Mouse (Mus musculus) forebrain, embryonic 13.5 days (tissue): ENCODE results near the gene Nelfcd. TPM values are rescaled to one million over a fixed set of nuclear protein-coding genes. Genes with fewer than 3 reads are reported as not detected.

ENCODE experiments used
- ATAC-seq: fragments of 200-750 bp; cut with Nextera tagmentation; 2 replicates; pipeline ENCODE4 v1.8.0; 2017
- H3K27ac ChIP-seq: fragments of 300-500 bp; sonication (generic); 2 replicates; pipeline ENCODE4 v1.5.1; 2015; ENCODE audit warnings: inconsistent platforms, mild to moderate bottlenecking, moderate library complexity
- H3K27me3 ChIP-seq: fragments of 300-500 bp; sonication (generic); 2 replicates; pipeline ENCODE4 v1.6.1; 2015; ENCODE audit warnings: mild to moderate bottlenecking, inconsistent platforms
- H3K36me3 ChIP-seq: fragments of 300-500 bp; sonication (generic); 2 replicates; pipeline ENCODE4 v1.6.1; 2015; ENCODE audit warnings: mild to moderate bottlenecking, inconsistent platforms; ENCODE audit not compliant: poor library complexity, severe bottlenecking
- H3K4me1 ChIP-seq: fragments of 300-500 bp; sonication (generic); 2 replicates; pipeline ENCODE4 v1.6.1; 2015; ENCODE audit warnings: inconsistent platforms
- H3K4me2 ChIP-seq: fragments of 300-500 bp; sonication (generic); 2 replicates; pipeline ENCODE4 v1.6.1; 2015; ENCODE audit warnings: inconsistent platforms, mild to moderate bottlenecking, moderate library complexity
- H3K4me3 ChIP-seq: fragments of 300-500 bp; sonication (generic); 2 replicates; pipeline ENCODE4 v1.5.1; 2015; ENCODE audit warnings: mild to moderate bottlenecking, inconsistent platforms
- H3K9ac ChIP-seq: fragments of 300-500 bp; sonication (generic); 2 replicates; pipeline ENCODE4 v1.6.1; 2015; ENCODE audit warnings: mild to moderate bottlenecking, inconsistent platforms
- H3K9me3 ChIP-seq: fragments of 300-500 bp; sonication (generic); replicated peaks from 2 replicates; pipeline ENCODE4 v1.6.1; 2016; ENCODE audit warnings: inconsistent platforms
- WGBS: fragments of 180-500 bp; shearing (Covaris S2); methylation state at CpG from one replicate; pipeline ENCODE4 v1.1.7; 2015; 5-methylcytosine and 5-hydroxymethylcytosine counted together
- polyA plus RNA-seq: library from polyadenylated mRNA; unstranded; fragments of >200 nt; fragmentation: Nextera tagmentation; extraction: Ambion mirVana; gene quantifications from 2 replicates; pipeline ENCODE4 v1.2.1, GENCODE M21; 2015

The Nelfcd gene
- polyA plus RNA-seq, 1 experiment from 2014 or later = 131 TPM

- no peak overlapping the region for H3K9ac ChIP-seq
- ATAC-seq = no peak
- no peak overlapping the region for H3K4me3 ChIP-seq
- H3K36me3 ChIP-seq = peaks cover 67% of the 10 kb centered on the region
- 87% methylated on average over 6 of the region's 6 CpGs for WGBS
- H3K27ac ChIP-seq = no peak overlapping the region
- no peaks in the 10 kb centered on the region for H3K27me3 ChIP-seq
- no peak overlapping the region for H3K4me2 ChIP-seq
- H3K9me3 ChIP-seq = no peaks in the 10 kb centered on the region
- H3K4me1 ChIP-seq = peaks cover 12% of the 10 kb centered on the region
Measured at GRCm38 (mm10) chr2:174421107-174421506, 5.5 kb downstream of the Nelfcd start.

GRCm38 (mm10) chr2:174424301-174425085 is 8.9 kb downstream of the Nelfcd start:
- ATAC-seq = no peak
- H3K9me3 ChIP-seq = no peaks in the 10 kb centered on the region
- H3K36me3 ChIP-seq = peaks cover 99% of the 10 kb centered on the region
- no peak overlapping the region for H3K4me3 ChIP-seq
- WGBS = 90% methylated on average over 11 of the region's 11 CpGs
- H3K4me1 ChIP-seq = peaks cover 10% of the 10 kb centered on the region
- H3K4me2 ChIP-seq = no peak overlapping the region
- H3K27me3 ChIP-seq = no peaks in the 10 kb centered on the region
- H3K27ac ChIP-seq = no peak overlapping the region
- no peak overlapping the region for H3K9ac ChIP-seq

DNA sequence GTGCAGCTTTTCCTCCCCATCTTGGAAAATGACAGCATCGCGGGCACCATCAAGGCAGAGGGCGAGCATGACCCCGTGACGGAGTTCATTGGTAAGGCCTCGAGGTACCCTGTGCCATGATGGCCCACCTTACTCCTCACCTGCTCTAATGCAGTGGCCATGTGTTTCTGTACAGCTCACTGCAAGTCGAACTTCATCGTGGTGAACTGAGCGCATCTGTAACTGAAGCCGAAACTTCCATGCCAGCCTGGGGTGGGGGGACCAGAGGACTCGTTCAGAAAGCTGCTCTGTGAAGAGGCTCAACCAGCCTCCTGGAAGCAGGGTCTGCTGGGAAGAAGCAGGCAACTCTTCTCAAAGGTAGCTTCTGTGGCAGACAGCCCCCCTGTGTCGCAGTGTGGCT is 11.3 kb downstream of the Nelfcd start:
- no peak overlapping the region for H3K4me3 ChIP-seq
- H3K27me3 ChIP-seq = no peaks in the 10 kb centered on the region
- H3K9me3 ChIP-seq = no peaks in the 10 kb centered on the region
- no peak overlapping the region for H3K9ac ChIP-seq
- H3K4me2 ChIP-seq = no peak overlapping the region
- no peak for ATAC-seq
- H3K4me1 ChIP-seq = peaks cover 11% of the 10 kb centered on the region
- no peak overlapping the region for H3K27ac ChIP-seq
- 98% methylated on average over 12 of the region's 12 CpGs for WGBS
- peaks cover 78% of the 10 kb centered on the region for H3K36me3 ChIP-seq

- peak overlapping the region; percentile 40; the same call in 1 of the 2 replicates for H3K27ac ChIP-seq
- WGBS = 78% methylated on average over 18 of the region's 18 CpGs
- no peak for ATAC-seq
Measured at GRCm38 (mm10) chr2:174428076-174428835, 12.7 kb downstream of the Nelfcd start.

DNA sequence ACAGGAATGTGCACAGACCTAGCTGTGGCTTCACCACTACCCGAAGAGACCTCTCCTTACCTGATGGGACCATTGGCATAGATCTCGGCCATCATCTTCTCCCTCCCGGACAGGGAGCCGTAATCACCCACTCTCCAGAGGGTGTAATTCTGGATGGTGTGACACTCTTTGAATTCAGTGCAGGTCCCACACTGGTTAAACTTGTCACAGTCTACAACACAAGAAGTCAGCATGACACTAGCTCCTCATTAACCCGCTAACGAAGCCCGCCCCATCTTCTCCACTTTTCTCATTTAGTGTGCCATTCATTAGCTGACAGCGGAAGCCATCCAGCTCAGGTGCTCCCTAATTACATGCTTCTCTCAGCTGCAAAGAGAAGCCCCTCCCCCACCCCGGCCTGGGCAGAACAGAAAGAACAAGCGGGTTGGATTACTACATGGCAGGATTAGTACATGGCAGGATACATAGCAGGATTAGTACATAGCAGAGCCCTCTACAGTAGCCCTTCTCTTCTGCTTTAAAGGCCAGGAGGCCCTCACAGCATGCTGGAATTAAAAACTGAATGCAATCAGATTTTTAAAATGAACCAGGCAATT is 13.5 kb downstream of the Nelfcd start:
- H3K4me3 ChIP-seq = no peak overlapping the region
- peak overlapping the region; percentile 16; the same call in 1 of the 2 replicates for H3K9ac ChIP-seq
- WGBS = 32% methylated on average over 10 of the region's 10 CpGs
- peak overlapping the region; percentile 40; the same call in 1 of the 2 replicates for H3K27ac ChIP-seq
- H3K4me1 ChIP-seq = peaks cover 11% of the 10 kb centered on the region
- ATAC-seq = peak; percentile 57
- H3K9me3 ChIP-seq = no peaks in the 10 kb centered on the region
- no peak overlapping the region for H3K4me2 ChIP-seq
- H3K27me3 ChIP-seq = no peaks in the 10 kb centered on the region
- peaks cover 61% of the 10 kb centered on the region for H3K36me3 ChIP-seq

More at GRCm38 (mm10) chr2:174428076-174428835, 12.7 kb downstream of the Nelfcd start:
- Histone ChIP-seq H3K36me3 (peaks cover 65% of the 10 kb centered on the region), H3K27me3 (no peaks in the 10 kb centered on the region), H3K4me3 (no peak overlapping the region), H3K9ac (no peak overlapping the region), H3K4me2 (no peak overlapping the region), H3K4me1 (peaks cover 11% of the 10 kb centered on the region), H3K9me3 (no peaks in the 10 kb centered on the region)

- H3K27ac ChIP-seq = no peak overlapping the region
- H3K27me3 ChIP-seq = no peaks in the 10 kb centered on the region
- no peak overlapping the region for H3K4me3 ChIP-seq
- 96% methylated on average over 9 of the region's 9 CpGs for WGBS
- H3K9me3 ChIP-seq = no peaks in the 10 kb centered on the region
- peaks cover 20% of the 10 kb centered on the region for H3K4me1 ChIP-seq
- no peak overlapping the region for H3K9ac ChIP-seq
- ATAC-seq = no peak
- no peak overlapping the region for H3K4me2 ChIP-seq
- peaks cover 15% of the 10 kb centered on the region; the same call in 1 of the 2 replicates for H3K36me3 ChIP-seq
Measured at GRCm38 (mm10) chr2:174434943-174435342, 19.3 kb downstream of the Nelfcd start.

- no peak overlapping the region for H3K27ac ChIP-seq
- no peaks in the 10 kb centered on the region for H3K9me3 ChIP-seq
- no peak overlapping the region for H3K4me2 ChIP-seq
- WGBS = 93% methylated on average over 26 of the region's 26 CpGs
- no peak overlapping the region for H3K9ac ChIP-seq
- H3K4me1 ChIP-seq = peaks cover 20% of the 10 kb centered on the region
- H3K4me3 ChIP-seq = no peak overlapping the region
- no peaks in the 10 kb centered on the region for H3K27me3 ChIP-seq
- H3K36me3 ChIP-seq = peaks cover 15% of the 10 kb centered on the region; the same call in 1 of the 2 replicates
- ATAC-seq = no peak
Measured at GRCm38 (mm10) chr2:174436076-174436701, 20.6 kb downstream of the Nelfcd start.

GRCm38 (mm10) chr2:174436916-174437696 is 21.5 kb downstream of the Nelfcd start:
- Histone ChIP-seq H3K27me3 (no peaks in the 10 kb centered on the region), H3K36me3 (peaks cover 15% of the 10 kb centered on the region; the same call in 1 of the 2 replicates), H3K4me3 (no peak overlapping the region), H3K4me2 (peak overlapping the region; percentile 77; the same call in 1 of the 2 replicates), H3K4me1 (peaks cover 20% of the 10 kb centered on the region), H3K9me3 (no peaks in the 10 kb centered on the region), H3K9ac (no peak overlapping the region), H3K27ac (no peak overlapping the region)
- no peak for ATAC-seq
- WGBS = 93% methylated on average over 7 of the region's 7 CpGs

DNA sequence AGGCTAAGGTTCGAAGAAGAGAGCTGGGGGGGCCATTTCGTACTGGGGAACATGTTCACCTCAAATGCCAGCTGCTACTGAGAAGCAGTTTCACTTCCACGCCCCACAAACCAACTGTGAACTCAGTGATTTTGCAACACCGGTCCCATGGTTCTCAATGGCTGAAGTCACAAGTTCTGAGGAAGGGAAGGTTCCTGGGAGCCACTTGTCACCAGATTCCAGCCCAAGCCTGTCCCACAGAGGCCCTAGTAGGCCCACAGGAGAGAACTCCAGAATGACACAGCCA is 22.0 kb downstream of the Nelfcd start:
- H3K4me3 ChIP-seq = no peak overlapping the region
- ATAC-seq = no peak

GRCm38 (mm10) chr2:174438181-174438580 is 22.6 kb downstream of the Nelfcd start:
- 0 out of 2 replicates have a peak, but pooled peaks have one; percentile 36 for ATAC-seq
- Histone ChIP-seq H3K27ac (no peak overlapping the region; the same call in 1 of the 2 replicates), H3K4me1 (peaks cover 20% of the 10 kb centered on the region), H3K27me3 (no peaks in the 10 kb centered on the region), H3K36me3 (peaks cover 15% of the 10 kb centered on the region; the same call in 1 of the 2 replicates), H3K4me3 (peak overlapping the region; percentile 50), H3K9me3 (no peaks in the 10 kb centered on the region), H3K9ac (peak overlapping the region; percentile 71), H3K4me2 (peak overlapping the region; percentile 77)
- 64% methylated on average over 11 of the region's 11 CpGs for WGBS

More for the DNA sequence above, 22.0 kb downstream of the Nelfcd start:
- Histone ChIP-seq H3K4me2 (peak overlapping the region; percentile 77), H3K9ac (no peak overlapping the region), H3K27ac (no peak overlapping the region), H3K36me3 (peaks cover 15% of the 10 kb centered on the region; the same call in 1 of the 2 replicates), H3K27me3 (no peaks in the 10 kb centered on the region), H3K4me1 (peaks cover 20% of the 10 kb centered on the region), H3K9me3 (no peaks in the 10 kb centered on the region)
- 89% methylated on average over 4 of the region's 4 CpGs for WGBS
